Mouse (Mus musculus) bone marrow macrophage, adult 2 months (primary cell): Measurements from ENCODE around the gene Ubqln2. TPM values are rescaled to one million over a fixed set of nuclear protein-coding genes. Genes with fewer than 3 reads are reported as not detected.

ENCODE experiments used
- H3K27ac ChIP-seq: 2 replicates; pipeline ENCODE4 v1.5.1; 2012; ENCODE audit warnings: low read depth, low read length; ENCODE audit not compliant: insufficient read depth
- H3K4me1 ChIP-seq: 2 replicates; pipeline ENCODE4 v1.6.1; 2012; ENCODE audit warnings: low read length; ENCODE audit not compliant: control insufficient read depth, insufficient read depth
- H3K4me3 ChIP-seq: 2 replicates; pipeline ENCODE4 v1.5.1; 2012; ENCODE audit warnings: mild to moderate bottlenecking, low read length, moderate library complexity; ENCODE audit not compliant: insufficient read depth
- CTCF ChIP-seq: IDR thresholded peaks from 2 replicates; pipeline ENCODE4 v1.5.1; 2012; ENCODE audit warnings: low read depth, mild to moderate bottlenecking, low read length, moderate library complexity
- POLR2A ChIP-seq: IDR thresholded peaks from 2 replicates; pipeline ENCODE4 v1.6.1; 2012; ENCODE audit warnings: mild to moderate bottlenecking, low read depth, low read length, borderline replicate concordance
- polyA plus RNA-seq: library from polyadenylated mRNA; stranded (reverse); fragments of >200 nt; gene quantifications from 2 replicates; pipeline ENCODE4 v1.2.4, GENCODE M21; 2012; ENCODE audit not compliant: missing spikeins, insufficient read depth, insufficient read length

Gene Ubqln2
- polyA plus RNA-seq: 37.2 and 46.0 TPM in 2 replicates

DNA sequence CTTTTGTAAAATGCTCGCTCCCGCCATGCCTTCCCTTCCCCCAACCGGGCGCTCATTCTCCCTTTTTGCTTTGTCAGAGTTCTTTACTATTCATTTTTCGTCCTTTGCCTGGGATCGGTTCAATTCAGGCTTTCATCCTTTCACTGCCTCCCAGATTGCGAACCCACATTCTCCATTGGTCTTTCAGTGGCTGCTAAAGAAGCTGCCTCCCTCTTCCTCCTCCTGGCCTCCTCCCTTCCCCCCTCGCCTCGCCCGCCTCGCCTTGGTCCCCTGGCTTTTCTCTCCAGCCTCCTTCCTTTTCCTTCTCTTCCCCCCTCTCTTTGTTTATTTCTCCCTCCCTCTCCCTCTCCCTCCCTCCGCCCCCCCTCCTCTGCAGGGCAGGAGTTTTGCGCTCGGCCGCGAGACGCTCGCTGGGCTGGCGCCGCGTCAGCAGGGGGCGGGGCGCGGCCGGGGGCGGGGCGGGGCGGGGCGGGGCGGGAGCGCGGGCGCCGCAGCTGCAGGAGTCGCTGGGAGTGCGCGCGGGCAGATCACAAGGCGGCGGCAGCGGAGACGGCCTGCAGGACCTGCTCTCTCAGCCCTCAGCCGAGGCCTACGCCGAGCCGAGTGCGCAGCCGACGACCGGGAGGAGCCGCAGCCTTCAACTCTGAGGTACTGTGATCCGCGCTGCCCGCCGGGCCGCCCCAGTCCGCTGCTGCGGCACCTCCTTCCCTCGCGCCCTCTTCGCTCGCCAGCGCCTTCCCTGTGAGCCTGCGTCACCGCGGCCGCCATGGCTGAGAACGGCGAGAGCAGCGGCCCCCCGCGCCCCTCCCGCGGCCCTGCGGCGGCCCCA is at the start of gene Ubqln2:
Ubqln2 (plus strand) TSS at position 540 of the 829 bp plus-strand sequence.
- TF ChIP-seq POLR2A: no peak
- no peak for TF ChIP-seq CTCF
- Histone ChIP-seq H3K27ac (peak within 1 kb of the TSS; percentile 90), H3K4me3 (peak within 1 kb of the TSS; percentile 79), H3K4me1 (peaks cover 3% of the 10 kb centered on the region; the same call in 1 of the 2 replicates)

- TF ChIP-seq POLR2A: no peak
- Histone ChIP-seq H3K4me3 (no peak overlapping the region), H3K27ac (no peak overlapping the region), H3K4me1 (no peaks in the 10 kb centered on the region)
Measured at GRCm38 (mm10) chrX:153451946-153452345, 46.1 kb upstream of the Ubqln2 start.

DNA sequence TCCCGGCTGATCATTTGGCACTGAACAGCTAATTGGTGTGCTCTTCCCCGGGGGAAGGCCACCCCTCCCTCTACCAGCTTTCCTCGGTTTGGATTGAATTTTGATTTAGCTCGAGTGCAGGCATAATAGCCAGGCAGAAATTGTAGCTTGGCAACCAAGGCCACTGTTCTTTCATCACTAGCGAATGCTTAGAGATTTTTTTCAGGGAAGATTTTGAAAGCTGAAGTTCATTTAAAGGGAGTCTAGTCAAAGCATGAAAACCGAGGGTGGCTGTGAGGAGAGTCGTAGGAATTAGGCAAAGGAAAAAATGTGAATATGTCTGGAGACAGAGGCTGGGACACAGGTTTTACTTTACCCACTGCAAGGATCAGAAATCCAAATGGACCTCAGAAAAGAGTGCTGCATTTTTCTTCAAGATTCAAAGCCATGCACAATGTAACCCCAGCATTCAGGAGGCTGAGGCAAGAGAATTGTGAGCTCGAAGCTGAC is 21.2 kb upstream of the Ubqln2 start:
- TF ChIP-seq CTCF: no peak
- TF ChIP-seq POLR2A: no peak
- Histone ChIP-seq H3K4me1 (no peaks in the 10 kb centered on the region), H3K4me3 (no peak overlapping the region), H3K27ac (no peak overlapping the region)

- TF ChIP-seq CTCF (no peak), POLR2A (no peak)
- no peaks in the 10 kb centered on the region for H3K4me1 ChIP-seq
- H3K4me3 ChIP-seq: no peak overlapping the region
- no peak overlapping the region for H3K27ac ChIP-seq
Measured at GRCm38 (mm10) chrX:153492326-153492725, 5.7 kb upstream of the Ubqln2 start.

GRCm38 (mm10) chrX:153498665-153499293 is 752 bp downstream of the Ubqln2 start:
- Histone ChIP-seq H3K4me1 (peaks cover 3% of the 10 kb centered on the region; the same call in 1 of the 2 replicates), H3K4me3 (peak overlapping the region; percentile 79), H3K27ac (peak overlapping the region; percentile 90)
- TF ChIP-seq POLR2A: no peak
- no peak for TF ChIP-seq CTCF

DNA sequence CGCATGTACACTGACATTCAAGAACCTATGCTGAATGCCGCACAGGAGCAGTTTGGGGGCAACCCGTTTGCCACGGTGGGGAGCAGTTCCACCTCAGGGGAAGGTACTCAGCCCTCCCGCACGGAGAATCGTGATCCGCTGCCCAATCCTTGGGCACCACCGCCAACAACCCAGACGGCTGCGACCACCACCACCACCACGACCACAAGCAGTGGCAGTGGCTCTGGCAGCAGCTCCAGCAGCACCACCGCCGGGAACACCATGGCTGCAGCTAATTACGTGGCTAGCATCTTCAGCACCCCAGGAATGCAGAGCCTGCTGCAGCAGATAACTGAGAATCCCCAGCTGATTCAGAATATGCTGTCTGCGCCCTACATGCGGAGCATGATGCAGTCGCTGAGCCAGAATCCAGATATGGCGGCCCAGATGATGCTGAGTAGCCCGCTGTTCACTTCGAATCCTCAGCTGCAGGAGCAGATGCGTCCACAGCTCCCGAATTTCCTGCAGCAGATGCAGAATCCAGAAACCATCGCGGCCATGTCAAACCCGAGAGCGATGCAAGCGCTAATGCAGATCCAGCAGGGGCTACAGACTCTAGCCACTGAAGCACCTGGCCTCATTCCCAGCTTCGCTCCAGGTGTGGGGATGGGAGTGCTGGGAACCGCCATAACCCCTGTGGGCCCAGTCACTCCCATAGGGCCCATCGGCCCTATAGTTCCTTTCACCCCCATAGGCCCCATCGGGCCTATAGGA is 1.4 kb downstream of the Ubqln2 start:
- TF ChIP-seq POLR2A (no peak), CTCF (no peak)
- Histone ChIP-seq H3K4me3 (peak overlapping the region; percentile 79; the same call in 1 of the 2 replicates), H3K27ac (no peak overlapping the region)

DNA sequence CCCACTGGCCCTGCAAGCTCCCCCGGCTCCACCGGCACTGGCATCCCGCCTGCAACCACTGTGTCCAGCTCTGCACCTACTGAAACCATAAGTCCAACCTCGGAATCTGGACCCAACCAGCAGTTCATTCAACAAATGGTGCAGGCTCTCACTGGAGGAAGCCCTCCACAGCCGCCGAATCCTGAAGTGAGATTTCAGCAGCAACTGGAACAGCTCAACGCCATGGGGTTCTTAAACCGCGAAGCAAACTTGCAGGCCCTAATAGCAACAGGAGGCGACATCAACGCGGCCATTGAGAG is 2.0 kb downstream of the Ubqln2 start:
- TF ChIP-seq POLR2A: no peak
- TF ChIP-seq CTCF: no peak

More for the DNA sequence above, 1.4 kb downstream of the Ubqln2 start:
- H3K4me1 ChIP-seq: peaks cover 3% of the 10 kb centered on the region; the same call in 1 of the 2 replicates

GRCm38 (mm10) chrX:153505954-153506353 is 7.9 kb downstream of the Ubqln2 start:
- TF ChIP-seq POLR2A (no peak), CTCF (no peak)
- H3K4me1 ChIP-seq: no peaks in the 10 kb centered on the region
- no peak overlapping the region for H3K4me3 ChIP-seq
- H3K27ac ChIP-seq: no peak overlapping the region

More for the DNA sequence above, 2.0 kb downstream of the Ubqln2 start:
- H3K4me3 ChIP-seq: no peak overlapping the region
- H3K4me1 ChIP-seq: peaks cover 3% of the 10 kb centered on the region; the same call in 1 of the 2 replicates
- H3K27ac ChIP-seq: no peak overlapping the region

GRCm38 (mm10) chrX:153515491-153515890 is 17.5 kb downstream of the Ubqln2 start:
- TF ChIP-seq CTCF (no peak), POLR2A (no peak)
- no peaks in the 10 kb centered on the region for H3K4me1 ChIP-seq
- no peak overlapping the region for H3K27ac ChIP-seq
- H3K4me3 ChIP-seq: no peak overlapping the region

- TF ChIP-seq POLR2A: no peak
- TF ChIP-seq CTCF: no peak
- no peak overlapping the region for H3K27ac ChIP-seq
- no peaks in the 10 kb centered on the region for H3K4me1 ChIP-seq
- no peak overlapping the region for H3K4me3 ChIP-seq
Measured at GRCm38 (mm10) chrX:153528399-153528798, 30.4 kb downstream of the Ubqln2 start.

Other genes with a start within 250 kb of the Ubqln2 start
- not detected in 2 replicates for gene Cypt3, start 60.4 kb downstream of the Ubqln2 start, polyA plus RNA-seq
- 18.2 and 20.6 TPM in 2 replicates for gene Kctd12b, start 198.2 kb downstream of the Ubqln2 start, polyA plus RNA-seq
- 61.3 and 63.4 TPM in 2 replicates for gene Nbdy, start 225.4 kb downstream of the Ubqln2 start, polyA plus RNA-seq